Mouse (Mus musculus) frontal cortex, postnatal 10 days (tissue): Measurements from ENCODE around the gene 4931422A03Rik.

Source experiments
- DNase-seq, 2 experiments: peaks; one replicate each; pipeline ENCODE4 v3.0.0; 2022; ENCODE audit warnings: low spot score in 2 of 2, mixed read lengths in 1 of 2

4931422A03Rik gene

DNA sequence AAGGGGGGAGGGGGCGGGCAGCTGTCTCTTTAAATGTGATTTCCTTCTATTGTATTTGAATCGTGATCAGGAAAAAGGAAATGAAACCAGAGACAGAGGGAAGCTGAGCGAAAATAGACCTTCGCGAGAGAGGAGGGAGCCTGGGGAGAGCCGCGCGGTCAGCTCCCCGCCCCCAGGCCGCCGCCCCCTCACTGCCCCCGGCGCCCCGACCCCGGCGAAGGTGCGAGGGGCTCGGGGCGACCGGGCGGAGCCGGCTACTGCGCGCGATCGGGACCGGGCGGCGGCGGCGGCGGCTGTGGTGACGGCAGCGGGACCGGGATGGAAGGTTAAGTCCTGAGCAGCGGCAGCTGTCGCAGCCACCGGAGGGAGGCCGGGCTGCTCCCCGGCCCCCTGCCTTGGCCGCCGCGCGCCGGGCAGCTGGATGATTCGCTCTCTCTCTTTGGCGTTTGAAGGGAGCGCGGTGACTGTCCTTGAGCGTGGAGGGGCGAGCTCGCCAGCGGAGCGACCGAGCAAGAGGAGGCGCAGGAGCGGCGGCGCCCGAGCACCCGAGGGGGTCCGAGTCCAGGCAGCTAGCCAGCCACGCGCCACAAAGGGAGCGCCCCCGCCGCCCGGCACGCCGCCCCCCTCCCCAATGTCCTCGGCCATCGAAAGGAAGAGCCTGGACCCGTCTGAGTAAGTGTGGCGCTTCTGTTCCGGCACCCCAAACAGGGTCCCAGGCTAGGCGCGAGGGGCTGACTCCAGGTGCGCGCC is 57.9 kb downstream of the 4931422A03Rik start:
- DNase-seq: peak in 1 of 2 experiments; percentile 35

DNA sequence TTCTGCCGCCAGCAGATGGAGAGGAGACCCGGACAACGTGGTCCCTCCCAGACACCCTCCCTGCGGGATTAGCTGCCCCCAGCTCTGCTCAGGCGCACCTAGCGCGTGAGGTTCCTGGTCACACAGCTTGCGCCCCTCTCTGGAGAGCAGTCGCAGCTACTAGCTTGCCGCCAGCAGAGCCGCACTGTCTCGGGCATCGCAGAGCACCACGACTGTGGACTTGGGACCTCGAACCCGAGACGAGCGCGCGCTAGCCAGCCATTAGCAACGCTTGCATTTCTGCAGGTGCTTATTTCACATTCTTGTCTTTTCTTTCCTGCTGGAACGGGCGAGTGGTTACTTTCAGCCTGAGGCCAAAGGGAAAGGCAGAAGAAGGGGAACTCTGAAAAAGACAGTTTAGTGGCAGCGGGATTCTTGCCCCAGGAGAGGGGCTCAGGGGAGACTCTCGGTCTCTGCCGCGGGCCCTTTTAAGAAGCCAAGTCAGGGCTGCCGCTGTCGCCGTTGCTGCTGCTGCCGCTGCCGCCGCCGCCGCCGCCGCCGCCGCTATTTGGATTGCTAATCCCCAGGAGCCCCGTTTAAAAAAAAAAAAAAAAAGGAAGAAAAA is 58.6 kb downstream of the 4931422A03Rik start:
- peak; percentile 38 to 62 for DNase-seq

DNA sequence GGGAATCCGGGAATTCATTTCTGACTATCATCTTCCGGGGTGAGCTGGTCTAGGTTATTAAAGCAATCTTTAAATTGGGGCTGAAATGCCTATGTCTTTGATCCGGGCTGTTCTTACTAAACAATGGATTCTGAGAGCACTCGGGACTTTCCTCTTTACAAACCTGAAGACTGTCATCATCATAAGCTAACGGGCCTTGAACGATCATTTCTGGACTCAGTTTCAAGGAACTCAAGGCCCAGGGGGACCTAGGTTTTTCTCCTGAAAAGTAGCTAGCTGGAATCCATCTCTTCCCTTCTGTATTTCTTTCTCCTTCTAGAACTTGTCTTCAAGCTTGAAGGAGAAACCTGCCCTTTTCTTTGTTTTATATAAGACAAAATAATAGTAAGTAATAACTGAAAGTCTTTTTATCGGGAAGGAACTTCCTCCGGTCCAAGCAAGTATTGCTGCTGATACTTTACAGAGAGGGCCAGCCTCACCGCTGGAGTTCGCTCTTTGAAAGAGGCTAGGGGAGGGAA is 59.2 kb downstream of the 4931422A03Rik start:
- DNase-seq: no peak

DNA sequence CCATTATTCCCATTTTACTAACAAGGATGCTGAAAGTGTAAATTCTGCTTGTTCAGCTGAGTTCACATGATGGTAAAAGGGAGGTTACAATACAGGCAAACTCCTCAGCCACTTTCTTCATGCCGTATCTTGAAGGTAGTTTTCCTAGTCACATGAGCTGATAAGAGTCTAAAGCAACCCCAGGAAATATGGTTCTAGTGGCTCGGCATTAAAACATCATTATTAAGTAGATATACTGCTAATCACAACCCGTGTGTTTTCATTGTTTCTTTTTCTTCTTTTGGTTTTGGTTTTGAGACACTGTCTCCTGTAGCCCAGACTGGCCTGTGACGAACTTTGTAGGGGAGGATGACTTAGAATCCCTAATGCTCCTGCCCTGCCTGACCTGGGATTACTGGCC is 60.0 kb downstream of the 4931422A03Rik start:
- no peak for DNase-seq

DNA sequence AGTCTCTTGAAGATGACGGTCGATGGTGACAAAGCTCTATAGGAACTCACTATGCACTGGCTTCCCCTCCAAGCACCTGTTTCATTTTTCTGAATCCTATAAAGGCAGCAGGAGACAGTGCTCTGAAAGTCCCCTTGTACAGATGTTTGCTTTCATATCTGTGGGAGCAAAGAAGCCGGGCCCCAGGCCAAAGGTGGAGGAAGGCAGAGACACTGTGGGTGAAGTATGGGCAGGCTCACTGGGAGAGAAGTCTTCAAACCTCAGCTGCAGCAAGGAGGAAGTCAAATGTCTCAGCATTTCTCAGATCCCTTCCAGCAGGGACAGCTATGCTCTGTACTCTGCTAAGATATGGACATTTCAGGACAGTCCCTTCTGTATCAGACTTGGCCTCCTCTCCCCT is 62.8 kb downstream of the 4931422A03Rik start:
- DNase-seq: no peak

DNA sequence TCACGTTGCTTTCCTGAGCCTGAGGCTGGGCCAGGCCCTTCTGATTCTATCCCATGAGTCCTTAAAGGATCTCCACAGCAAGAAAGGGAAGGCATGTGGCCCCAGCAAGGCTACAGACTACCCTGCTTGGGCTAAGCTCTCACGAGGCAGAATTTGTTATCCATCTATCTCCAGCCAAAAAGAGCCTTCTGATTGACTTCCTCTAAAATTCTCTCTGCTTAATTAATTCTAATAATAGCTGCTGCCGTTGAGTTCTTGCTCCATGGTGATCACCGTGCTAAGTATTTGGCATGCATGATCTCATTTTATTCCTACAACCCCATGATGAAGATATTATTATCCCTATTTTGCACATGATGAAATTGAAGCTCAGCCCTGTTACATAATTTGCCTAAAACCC is 65.8 kb downstream of the 4931422A03Rik start:
- no peak for DNase-seq

DNA sequence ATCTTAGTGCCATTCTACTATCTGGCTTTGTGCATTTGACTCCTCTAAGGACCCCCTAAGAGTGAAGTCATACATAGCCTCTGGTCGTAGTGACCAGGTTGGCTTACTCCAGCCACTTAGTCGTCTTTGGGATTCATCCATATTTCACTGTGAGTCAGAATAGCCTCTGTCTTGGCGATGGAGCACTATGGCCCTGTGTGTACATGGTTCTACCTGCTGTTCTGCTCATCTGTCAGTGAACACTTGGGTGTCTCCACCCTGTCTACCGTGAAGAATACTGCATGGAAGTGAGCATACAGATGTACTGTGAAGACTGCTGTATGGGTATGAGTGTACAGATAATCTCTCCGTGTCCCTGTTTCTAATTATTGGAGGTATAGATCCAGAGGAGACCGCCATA is 68.6 kb downstream of the 4931422A03Rik start:
- no peak for DNase-seq

DNA sequence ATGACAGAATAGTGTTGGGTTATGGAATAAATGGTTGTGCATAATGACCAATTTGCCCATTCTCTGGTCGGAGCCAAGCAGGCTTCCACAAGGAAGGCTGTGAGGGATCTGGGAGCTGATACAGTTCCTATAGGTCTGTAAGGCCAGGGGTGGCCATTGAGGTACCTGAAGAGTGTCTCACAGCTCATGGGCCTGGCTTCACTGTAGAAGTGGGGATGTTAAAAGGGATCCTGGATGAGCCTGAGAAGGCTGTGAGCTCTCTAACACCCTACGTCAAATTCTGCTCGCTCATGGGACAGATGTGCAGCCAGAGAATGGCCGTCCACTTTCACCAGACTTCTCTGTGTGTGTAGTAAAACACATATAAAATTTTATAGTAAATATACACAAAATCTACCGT is 69.1 kb downstream of the 4931422A03Rik start:
- DNase-seq: no peak

DNA sequence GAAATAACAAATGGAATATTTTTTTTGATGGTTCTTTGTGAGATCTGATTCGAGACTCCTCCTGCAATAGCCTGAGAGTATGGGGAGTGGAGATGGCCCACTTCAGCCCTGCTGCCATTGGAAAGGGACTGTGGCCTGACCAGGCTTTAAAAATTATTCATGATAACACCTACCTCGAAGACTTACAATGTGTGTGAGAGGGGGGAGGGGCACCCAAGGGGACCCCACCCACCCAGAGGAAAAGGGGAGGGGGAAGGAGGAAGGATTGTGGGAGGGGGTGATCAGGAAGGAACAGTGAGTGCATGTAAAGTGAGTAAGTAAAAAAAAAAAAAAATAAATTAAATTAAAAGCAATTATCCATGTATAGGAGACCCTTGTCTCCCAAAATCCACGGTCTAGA is 69.5 kb downstream of the 4931422A03Rik start:
- DNase-seq: no peak

DNA sequence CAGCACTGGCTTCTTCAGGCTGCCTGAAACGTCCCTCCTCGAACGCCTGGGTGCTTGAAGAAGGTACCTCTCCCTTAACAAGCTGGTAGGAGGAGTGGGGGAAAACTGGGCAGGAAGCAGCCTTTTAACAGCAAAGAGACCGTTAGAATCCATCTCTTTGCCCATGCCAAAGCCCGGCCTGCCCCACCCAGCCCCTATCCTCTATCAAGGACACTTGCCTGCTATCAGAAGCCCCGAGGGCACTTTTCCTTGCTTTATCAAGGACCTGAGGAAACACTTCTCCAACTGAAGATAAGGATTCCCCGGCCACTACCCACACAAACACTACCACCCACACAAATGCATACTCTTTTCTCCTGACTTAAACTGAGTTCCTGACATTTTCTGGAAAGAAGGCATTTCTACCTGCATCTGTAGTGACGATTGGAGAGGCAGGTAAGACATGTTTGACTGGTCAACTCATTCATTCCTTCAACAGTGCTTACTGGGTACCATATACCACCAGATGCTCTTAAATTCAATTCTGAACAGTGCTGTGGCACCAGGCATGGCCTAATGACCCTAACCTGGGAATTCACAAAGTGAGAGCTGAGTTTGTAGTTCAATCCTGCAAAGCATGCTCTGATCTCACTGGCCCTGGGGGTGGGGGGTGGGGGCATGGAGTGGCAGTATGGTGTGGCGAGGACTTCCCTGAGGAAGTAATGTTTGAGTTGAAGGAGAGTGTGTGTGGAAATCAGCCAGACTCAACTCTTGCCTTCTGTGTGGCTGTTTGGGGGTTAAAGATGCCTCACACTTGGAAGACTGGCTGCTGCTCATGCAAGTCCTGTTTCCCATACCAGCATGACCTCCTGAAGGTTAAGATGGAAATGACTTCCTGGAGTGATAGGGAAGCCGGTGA is 70.3 kb downstream of the 4931422A03Rik start, which contains the start of gene Lmo2:
TSS of gene Lmo2 (plus strand) at position 338 of the 898 bp plus-strand sequence.
- DNase-seq: no peak

DNA sequence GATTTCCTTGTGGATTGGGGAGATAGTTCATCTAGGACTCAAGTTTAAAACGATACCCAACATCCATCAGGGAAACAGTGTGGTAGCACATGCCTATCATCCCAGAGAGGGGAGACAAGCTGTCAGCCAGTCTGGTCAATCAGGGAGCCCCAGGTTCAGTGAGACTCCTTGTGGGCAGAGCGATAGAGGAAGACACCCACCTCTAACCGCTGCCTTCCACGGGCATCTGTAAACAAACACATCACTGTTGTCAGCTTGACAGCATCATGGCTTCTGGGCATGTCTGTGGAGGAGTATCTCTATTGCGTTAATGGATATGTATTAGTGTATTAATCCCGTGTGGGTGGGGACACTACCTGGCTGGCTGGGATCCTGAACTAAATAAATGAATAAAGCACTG is 71.3 kb downstream of the 4931422A03Rik start:
- no peak for DNase-seq

DNA sequence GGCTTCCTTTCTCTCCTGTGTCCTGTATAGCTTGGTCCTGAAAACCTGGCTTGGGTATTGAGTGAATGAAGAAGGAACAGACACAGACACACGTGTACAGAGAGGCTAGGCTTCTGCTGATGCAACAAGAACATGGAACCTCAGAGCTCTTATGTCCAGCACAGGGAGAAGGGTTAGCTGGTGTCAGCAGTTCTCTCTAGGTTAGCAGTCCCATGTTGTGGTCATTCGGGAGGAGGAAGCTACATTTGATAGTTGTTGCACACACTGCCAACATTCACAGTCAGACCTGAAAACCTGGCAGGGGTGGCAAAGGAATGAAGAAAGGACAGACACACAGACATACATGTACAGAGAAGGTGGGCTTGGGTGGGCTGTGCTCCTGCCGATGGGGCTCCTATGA is 72.4 kb downstream of the 4931422A03Rik start:
- DNase-seq: no peak

DNA sequence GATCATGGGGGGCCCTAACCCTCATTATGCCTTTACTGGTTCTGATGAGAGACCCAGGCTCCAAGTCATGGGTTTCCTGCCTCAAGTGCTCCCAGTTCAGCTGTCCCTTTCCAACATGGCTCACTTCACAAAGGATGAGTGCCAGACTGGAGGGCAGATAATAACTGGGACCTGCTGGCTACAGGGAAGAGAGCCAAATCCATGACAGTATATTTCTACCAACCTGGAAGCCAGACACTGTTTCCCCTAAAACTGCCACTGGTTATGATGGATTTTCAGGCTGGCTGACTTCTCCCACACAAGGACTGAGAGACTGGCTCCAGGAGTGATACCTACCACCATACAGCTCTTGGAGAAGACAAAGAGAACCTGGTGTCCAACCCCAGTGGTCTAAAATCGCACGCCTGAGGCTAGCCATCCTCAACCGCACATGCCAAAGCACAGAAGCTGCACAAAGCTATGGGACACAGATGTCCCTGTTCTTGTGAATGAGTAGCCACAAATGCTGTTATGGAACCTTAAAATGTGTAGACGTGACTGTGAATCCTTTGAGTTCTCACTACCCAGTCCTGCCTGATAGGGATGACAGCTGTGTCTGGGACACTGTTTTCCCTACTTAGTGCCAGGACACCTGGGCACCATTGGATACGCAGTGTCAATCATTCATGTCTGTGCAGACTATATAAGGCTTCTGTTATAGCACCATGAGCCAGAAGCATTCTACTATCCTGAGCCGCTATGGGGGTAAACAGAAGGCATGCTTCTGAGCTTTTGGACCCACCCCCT is 74.9 kb downstream of the 4931422A03Rik start:
- DNase-seq: no peak

DNA sequence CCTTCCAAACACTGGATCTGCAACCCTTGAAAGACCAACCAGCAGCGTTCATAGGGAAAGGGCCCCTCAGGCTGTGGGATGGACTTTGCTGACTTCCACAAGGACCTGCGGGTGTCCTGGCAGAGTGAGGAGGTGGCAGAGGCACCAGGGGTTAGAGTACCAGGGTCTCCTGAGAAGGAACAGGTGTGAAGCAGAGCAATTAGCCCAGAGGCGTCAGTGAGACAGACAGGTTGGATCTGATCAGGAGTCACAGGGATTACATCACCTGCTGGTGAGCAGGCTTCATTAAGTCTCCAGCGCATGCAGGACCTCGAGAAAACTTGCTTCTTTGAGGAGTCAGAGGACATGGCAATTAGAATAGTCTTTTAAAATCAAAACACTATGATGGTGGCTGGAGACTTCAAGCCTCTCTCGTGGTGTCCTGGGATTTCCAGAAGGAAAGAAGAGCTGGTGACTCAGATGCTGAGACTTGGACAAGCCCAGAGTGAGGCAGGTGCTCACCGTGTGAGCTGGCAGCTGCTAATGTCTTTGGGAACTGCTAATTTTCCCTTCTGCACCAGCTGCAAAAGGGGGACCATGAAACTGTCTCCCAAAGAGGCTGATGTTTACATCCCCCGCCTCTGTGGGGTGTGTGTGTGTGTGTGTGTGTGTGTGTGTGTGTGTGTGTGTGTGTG is 80.0 kb downstream of the 4931422A03Rik start:
- no peak for DNase-seq

DNA sequence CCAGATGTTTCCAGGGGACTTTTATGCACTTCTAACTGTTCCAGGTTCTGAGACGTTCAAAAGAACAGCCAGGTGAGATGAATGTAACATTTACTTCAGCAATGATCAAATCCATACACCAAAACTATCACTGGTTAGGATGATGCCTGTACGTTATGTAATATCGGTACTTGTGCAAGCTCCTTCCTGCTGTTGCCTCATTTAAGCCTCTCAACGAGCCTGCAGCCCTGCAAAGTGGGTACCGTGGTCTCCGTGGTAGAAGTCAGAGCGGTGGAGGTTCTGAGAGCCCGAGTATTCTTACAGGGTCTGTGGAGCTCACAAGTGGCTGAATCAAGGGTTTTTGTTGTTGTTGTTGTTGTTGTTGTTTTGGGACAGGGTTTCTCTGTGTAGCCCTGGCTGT is 81.3 kb downstream of the 4931422A03Rik start:
- no peak for DNase-seq

DNA sequence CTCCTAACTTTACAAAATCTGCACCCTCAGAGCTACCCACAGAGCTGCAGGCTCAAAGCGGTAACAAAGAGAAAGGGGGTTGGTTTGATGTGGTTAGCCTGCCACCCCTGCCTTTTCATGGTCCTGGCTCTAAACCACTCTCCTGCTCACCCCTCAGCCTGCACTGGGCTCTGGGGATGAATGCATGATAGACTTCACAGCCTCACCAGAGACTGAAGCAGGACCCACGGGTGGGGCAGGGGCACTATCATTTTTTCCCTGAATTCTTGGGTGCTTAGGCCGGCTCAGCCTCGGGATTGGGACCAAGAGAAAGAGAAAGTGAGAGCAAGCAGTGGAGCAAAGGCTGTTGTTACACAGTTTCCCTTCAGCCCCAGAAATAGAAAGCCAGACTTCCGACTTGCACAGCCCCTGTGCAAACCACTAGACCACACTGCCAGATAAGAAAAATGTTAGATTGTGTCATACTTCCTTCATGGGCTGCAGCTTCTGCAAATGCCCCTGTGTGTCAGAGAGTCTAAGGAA is 82.5 kb downstream of the 4931422A03Rik start:
- DNase-seq: no peak

DNA sequence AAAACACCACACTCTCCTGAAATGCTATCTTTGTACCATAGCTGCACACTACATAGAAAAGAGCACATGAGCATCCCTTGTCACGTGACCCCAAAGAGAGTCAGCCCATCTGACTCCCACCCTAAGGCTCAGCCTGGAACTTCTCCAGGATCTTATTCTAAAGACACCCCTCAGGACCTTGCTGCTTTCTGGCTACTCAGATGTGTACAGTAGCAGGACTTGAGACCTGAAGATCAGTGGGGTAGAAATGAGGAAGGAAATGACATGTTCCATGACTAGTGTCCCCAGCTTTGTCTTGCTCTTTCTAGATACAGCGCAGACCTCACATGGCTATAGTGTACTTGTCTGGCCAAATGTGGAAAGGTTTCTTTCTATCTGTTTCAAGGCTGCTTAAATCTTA is 83.3 kb downstream of the 4931422A03Rik start:
- no peak for DNase-seq

DNA sequence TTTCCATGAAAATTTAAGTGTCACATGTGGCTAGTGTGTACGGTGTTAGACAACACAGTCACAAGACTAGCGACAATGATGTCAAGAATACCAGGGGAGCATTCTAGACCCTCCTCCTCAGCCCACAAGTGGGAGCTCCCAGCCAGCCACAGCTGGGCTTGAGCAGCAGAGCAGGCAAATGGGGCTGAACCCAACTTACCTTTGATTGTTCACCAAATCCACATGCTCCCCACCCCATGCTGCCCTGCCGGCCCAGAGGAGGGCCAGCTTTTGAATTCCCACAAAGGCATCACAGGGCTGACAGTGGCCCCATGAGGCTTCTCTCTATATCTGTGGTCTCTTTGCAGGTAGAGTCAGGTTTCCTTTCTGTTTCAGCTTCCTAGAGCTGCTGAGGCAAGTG is 87.1 kb downstream of the 4931422A03Rik start:
- no peak for DNase-seq

DNA sequence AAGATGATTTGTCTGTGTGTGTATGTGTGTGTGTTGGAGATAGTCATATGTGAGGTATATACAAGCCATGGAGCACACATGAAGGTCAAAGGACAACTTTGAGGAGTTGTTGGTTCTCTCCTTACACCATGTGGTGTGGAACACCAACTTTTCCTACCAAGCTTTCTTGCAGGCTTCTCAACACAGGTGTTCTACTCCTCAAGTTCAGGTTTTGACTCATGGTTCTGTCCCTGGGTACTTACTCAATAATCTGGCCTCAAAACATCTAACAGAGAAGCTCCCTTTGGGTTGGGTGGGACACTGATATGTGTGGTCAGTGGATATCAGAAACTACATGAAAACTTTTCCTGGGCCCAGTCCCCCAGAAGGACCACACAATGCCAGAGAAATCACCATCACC is 89.2 kb downstream of the 4931422A03Rik start:
- DNase-seq: no peak

DNA sequence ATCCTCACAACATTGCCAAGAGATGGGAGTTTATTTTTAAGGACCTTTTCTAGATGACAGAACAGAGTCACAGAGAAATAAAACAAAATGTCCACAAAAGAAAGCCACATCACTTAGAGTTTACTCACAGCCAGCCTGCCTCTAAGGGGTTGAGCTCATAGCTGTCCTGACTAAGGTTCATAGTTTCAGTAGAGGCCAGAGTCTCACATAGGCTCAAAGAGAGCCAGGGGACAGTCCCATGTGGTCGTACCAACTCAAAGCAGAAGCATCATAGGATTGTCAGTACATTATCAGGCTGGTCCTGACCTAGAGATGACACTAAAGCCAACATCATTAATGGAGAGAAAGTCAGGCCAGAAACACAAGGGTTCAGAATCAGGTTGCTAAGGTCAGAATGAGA is 89.6 kb downstream of the 4931422A03Rik start:
- DNase-seq: no peak

DNA sequence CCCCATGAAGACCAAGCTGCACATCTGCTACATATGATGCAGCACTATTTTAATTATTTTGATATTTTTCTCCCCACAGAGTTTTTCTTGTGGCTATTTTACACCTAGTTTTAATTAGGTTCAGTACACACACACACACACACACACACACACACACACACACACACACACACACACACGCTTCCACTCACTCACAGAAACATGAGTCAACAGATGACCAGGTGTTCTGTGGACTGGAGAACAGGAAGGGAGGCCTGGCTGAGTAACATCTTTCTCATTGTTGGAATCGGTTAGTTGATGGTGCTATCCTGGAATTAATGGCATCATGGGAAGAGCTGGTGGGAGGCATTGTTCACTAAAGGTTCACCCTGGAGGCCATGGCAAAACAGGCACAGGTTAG is 90.5 kb downstream of the 4931422A03Rik start:
- DNase-seq: no peak
